Mouse (Mus musculus) spleen, postnatal 10 days (tissue): ENCODE data around the gene Tmbim1.
A peak's percentile ranks its signal among the peaks of the same experiment; 100 is the strongest.

Experiments
- DNase-seq, 2 experiments: peaks; one replicate each; pipeline ENCODE4 v3.0.0; 2021 to 2022; ENCODE audit warnings: low spot score in 2 of 2

Tmbim1 gene

DNA sequence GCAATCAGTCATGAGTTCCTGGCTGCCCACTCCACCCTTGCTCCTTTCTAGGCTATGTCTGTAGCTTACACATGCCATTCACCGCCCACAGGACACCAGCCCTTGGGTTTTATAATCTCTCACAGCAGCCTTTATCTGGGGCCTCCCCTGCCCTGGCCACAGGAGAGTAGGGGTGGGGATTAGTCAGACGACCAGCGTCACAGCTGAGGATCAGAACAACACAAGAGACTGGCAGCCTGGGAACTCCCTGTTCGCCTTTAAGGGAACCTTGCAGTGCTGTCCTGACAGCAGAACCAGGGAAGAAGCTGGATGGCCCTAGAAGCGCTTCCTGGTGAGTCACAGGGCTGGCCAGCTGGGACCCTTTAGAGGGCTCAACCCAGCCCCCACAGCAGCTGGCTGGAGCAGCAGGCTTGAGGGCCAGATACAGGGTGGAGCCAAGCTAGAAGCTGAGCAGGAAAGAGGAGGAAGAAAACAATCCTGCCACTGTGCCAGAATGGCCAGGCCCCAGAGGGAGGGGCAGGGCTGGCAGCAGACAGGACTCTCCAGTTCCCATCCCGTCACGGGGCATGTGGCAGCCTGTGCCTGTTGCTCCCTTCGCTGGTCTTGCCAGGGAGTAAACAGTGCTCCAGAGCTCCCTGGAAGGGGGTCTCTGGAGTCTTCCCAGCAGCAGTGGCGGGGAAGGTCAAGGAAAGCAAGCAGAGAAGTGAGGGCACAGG is 9.8 kb downstream of the Tmbim1 start:
- DNase-seq = peak; percentile 48 to 64

- DNase-seq = peak in 1 of 2 experiments; percentile 32
Observed at GRCm38 (mm10) chr1:74294733-74295455, 10.5 kb downstream of the Tmbim1 start.

DNA sequence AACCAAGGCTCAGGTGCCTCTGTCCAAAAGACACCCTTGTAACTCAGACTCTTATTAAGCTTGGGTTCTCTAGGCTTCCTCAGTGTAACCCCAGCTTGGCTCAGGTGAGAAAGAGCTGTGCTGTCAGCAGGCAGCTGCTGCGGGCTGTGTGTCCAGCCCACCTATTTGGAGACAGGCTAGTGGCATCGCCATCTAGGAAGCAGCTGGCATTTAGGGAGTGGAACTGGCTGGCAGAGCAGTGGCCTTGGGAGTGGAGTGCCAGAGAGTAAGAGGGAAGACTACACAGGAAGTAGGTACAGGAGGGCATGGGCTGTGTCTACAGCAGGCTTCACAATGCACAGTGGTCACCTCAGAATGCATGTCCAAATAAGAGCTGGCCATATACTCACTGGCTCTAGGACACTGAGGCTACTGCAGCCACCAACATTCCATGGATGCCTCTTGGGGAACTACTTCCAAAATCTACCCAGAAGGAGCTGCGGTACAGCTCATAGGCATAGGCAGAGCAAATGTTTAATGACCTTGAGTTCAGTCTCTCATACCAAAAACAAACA is 11.3 kb downstream of the Tmbim1 start:
- DNase-seq = no peak

- DNase-seq = no peak
Observed at GRCm38 (mm10) chr1:74293306-74293960, 12.0 kb downstream of the Tmbim1 start.

- no peak for DNase-seq
Observed at GRCm38 (mm10) chr1:74292331-74293020, 12.9 kb downstream of the Tmbim1 start.

DNA sequence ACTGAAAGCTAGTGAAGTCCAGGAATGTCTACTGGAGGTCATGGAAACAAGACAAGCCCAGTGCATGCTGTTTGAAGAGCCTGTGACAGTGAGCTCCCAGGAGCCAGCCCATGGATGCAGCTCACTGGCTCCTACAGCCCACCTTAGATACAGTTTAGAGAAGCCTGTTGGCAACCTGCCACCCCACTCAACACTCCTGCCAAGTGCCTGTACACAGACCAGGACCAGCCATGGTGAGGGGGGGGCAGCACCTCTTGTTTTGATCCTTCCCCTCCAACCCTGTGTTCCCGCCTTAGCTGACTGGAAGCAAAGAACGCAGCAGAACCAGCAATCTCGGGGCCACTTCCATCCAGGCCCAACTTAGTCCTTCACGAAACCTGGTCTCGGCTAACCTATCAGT is 15.3 kb downstream of the Tmbim1 start:
- no peak for DNase-seq

- no peak for DNase-seq
Observed at GRCm38 (mm10) chr1:74289740-74290139, 15.7 kb downstream of the Tmbim1 start.

- DNase-seq = no peak
Observed at GRCm38 (mm10) chr1:74289248-74289647, 16.2 kb downstream of the Tmbim1 start.

DNA sequence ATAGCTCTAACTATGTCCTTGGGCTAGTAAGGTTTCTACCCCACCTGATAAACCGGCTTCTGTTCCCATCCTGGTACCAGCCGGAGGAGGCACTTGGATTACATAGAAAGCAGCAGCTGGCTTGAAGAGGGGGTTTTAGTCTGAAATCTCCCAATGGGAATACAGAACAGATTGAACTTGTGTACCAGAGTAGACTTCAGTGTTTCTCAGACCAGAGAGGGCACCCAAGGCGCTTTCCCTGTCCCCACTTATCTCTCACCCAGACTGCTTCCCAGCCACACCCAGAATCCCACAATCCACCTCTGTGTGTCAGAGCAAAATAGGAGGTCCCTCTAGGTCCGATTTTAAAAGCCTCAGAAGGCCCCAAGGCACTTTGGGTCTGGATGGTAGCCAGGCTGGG is 17.1 kb downstream of the Tmbim1 start:
- no peak for DNase-seq

DNA sequence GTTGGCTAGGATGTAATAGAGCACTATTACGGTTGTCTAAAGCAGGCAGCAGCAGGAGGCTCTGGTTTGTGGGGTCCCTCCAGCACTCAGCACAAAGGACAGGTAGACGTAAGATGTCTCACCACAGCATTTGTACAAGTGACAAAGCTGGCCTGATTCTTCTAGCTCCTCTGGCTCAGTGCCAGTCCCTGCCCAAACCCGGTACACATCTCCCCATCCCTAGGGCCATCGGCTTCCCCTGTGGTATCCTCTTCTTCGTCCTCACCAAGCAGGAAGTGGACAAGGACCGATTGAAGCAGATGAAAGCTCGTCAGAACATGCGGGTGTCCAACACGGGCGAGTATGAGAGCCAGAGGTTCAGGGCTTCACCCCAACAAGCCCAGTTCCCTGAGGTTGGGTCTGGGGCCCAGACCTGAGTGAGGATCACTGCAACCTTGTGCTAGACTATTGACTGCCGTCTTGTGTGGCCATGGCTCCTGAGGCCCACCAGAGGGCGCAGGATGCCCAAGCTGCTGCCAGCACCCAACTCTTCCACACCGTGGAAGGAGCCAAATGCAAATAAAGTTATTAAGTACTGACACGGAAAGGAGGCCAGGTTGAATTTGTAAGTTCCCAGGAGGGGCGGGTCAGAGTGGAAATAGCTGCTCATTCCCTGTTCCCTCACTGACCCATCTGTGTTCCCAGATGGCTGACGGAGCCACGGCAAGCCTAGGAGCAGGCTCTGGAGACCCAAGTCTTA is 18.4 kb downstream of the Tmbim1 start:
- peak in 1 of 2 experiments; percentile 23 for DNase-seq

- DNase-seq = no peak
Observed at GRCm38 (mm10) chr1:74285212-74286010, 20.0 kb downstream of the Tmbim1 start.

GRCm38 (mm10) chr1:74284543-74285160 is 20.8 kb downstream of the Tmbim1 start, which contains the start of the genes Aamp and Pnkd:
Gene Aamp, minus strand, starts transcription at chr1:74284738.
Gene Pnkd, plus strand, starts transcription at chr1:74284930.
- peak; percentile 97 to 100 for DNase-seq

- DNase-seq = peak in 1 of 2 experiments; percentile 67
Observed at GRCm38 (mm10) chr1:74283686-74284463, 21.5 kb downstream of the Tmbim1 start.

- no peak for DNase-seq
Observed at GRCm38 (mm10) chr1:74282896-74283625, 22.4 kb downstream of the Tmbim1 start.

DNA sequence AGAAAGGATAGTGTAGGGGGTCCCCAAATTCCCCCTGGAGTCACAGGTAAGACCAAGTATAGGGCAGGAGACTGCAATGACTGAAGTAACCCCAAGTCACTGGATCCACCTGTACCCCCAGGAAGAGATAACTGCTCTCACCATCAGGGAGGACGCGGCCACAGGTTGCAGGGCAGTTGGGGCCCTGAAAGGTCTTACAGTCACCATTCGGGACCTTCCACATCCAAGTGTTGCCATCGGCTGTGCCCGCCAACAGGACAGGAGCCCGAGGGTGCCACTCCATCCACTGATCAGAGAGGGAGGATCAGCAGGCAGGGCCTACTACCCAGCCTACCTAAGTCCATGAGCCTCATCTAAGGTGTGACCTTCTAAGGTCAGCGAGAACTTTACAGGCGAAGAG is 23.5 kb downstream of the Tmbim1 start:
- DNase-seq = no peak

- DNase-seq = no peak
Observed at GRCm38 (mm10) chr1:74281372-74281771, 24.1 kb downstream of the Tmbim1 start.

- no peak for DNase-seq
Observed at GRCm38 (mm10) chr1:74280591-74281325, 24.7 kb downstream of the Tmbim1 start.
